Mouse (Mus musculus) ES-E14 (cell line): ENCODE measurements at regions not wholly inside any gene's neighbourhood (a gene's known extent, or its start where the extent isn't known, plus 50 kb on each side); places are given as distances from the start of the nearest gene placed in this dataset.

ENCODE experiments used
- CHD2 ChIP-seq: IDR thresholded peaks from 2 replicates; pipeline ENCODE4 v1.6.1; 2014; ENCODE audit warnings: mild to moderate bottlenecking, low read depth, low read length, inconsistent platforms
- MAFK ChIP-seq: IDR thresholded peaks from 2 replicates; pipeline ENCODE4 v1.6.1; 2014; ENCODE audit warnings: mild to moderate bottlenecking, low read depth, low read length, inconsistent platforms; ENCODE audit not compliant: insufficient read depth
- ZC3H11A ChIP-seq: IDR thresholded peaks from 2 replicates; pipeline ENCODE4 v1.6.1; 2012; ENCODE audit warnings: low read depth, mild to moderate bottlenecking, inconsistent platforms, low read length, borderline replicate concordance

- TF ChIP-seq CHD2 (no peak), MAFK (no peak), ZC3H11A (no peak)
Observed at GRCm38 (mm10) chr5:29137481-29137880, 58.3 kb upstream of the Rnf32 start.
